Mouse (Mus musculus): Measurements from ENCODE around the gene Lrrc20. TPM values are rescaled to one million over a fixed set of nuclear protein-coding genes. Genes with fewer than 3 reads are reported as not detected.

Gene Lrrc20
- polyA plus RNA-seq, 1 experiment from 2014 or later: 6.7 TPM

DNA sequence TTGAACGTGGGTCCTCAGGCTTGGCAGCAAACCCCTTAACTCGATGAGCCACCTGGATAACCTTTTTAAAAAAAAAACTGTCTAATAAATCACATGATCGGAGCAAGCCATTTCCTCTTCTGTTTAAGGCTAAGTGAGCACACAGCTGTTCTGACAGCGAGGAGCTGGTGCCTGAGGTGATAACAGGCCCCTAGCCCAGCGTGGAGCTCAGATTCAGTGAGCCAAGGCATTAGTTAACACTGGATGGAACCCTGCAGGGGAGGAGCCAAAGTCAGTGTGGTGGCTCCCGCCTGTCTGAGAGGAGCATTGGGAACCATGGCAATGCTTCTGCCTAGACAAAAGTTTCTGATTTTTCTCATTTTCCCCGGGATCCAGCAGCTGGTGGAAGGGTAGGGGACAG, 35.2 kb downstream of the Lrrc20 start:
- Histone ChIP-seq H3K4me2 (replicated peaks; ENCODE audit: low read depth) (no peak overlapping the region), H3K9ac (ENCODE audit: low read length) (no peak overlapping the region), H3K27ac (replicated peaks) (no peak overlapping the region), H3K36me3 (ENCODE audit: control insufficient read depth, insufficient read depth, low read length) (no peaks in the 10 kb centered on the region), H3K27me3 (ENCODE audit: control insufficient read depth, insufficient read depth, low read length) (no peaks in the 10 kb centered on the region), H3K4me3 (ENCODE audit: low read depth, low read length) (no peak overlapping the region), H3K9me3 (ENCODE audit: control insufficient read depth, low read length) (no peaks in the 10 kb centered on the region), H3K4me1 (replicated peaks; ENCODE audit: control insufficient read depth, insufficient read depth) (no peaks in the 10 kb centered on the region)
- TF ChIP-seq CTCF (IDR thresholded peaks at IDR 0.05; ENCODE audit: low read depth) (no peak), EP300 (optimal IDR thresholded peaks at IDR 0.05) (no peak)
- WGBS: 37% methylated on average over 7 of the region's 7 CpGs
- no peak for DNase-seq (ENCODE audit: low spot score)
- no peak for ATAC-seq (ENCODE audit: low FRiP score, low TSS enrichment)

DNA sequence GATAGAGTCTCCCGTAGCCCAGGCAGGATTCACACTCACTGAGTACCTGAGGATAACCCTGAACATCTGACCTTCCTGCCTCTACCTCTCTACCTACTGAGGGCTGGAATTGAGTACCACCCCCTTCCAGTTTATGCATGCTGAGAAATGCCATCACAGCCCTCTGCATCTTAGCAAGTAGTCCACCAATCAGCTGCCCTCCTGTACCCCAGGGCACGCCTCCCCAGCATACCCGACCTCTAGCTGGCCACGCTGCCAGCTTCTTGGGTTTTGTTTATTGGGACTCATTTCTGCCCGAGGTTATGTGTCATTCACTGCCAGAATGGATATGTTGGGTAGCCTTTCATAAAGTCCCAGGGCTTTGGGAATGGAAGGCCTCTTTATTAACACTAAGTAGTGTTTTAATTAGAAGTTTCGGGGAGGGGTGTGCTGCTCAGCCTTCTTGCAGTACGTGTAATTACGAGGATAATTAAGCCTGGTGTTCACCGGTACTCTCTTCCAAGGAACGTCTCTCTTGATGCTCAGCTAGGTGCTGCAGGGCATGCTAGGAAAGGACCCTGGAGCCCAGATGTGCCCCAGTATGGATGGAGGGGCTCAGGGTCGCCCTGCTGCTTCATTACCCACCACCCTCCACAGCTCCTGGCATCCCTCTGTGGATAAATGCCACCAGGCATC, 36.8 kb downstream of the Lrrc20 start:
- Histone ChIP-seq H3K4me1 (replicated peaks; ENCODE audit: control insufficient read depth, insufficient read depth) (no peaks in the 10 kb centered on the region), H3K9ac (ENCODE audit: low read length) (no peak overlapping the region), H3K4me2 (replicated peaks; ENCODE audit: low read depth) (no peak overlapping the region), H3K9me3 (ENCODE audit: control insufficient read depth, low read length) (no peaks in the 10 kb centered on the region), H3K27me3 (ENCODE audit: control insufficient read depth, insufficient read depth, low read length) (no peaks in the 10 kb centered on the region), H3K27ac (replicated peaks) (no peak overlapping the region), H3K4me3 (ENCODE audit: low read depth, low read length) (no peak overlapping the region), H3K36me3 (ENCODE audit: control insufficient read depth, insufficient read depth, low read length) (no peaks in the 10 kb centered on the region)
- TF ChIP-seq EP300 (optimal IDR thresholded peaks at IDR 0.05) (no peak), CTCF (IDR thresholded peaks at IDR 0.05; ENCODE audit: low read depth) (no peak)
- ATAC-seq (ENCODE audit: low FRiP score, low TSS enrichment) (no peak), DNase-seq (ENCODE audit: low spot score) (no peak)
- WGBS: 74% methylated on average over 11 of the region's 11 CpGs

DNA sequence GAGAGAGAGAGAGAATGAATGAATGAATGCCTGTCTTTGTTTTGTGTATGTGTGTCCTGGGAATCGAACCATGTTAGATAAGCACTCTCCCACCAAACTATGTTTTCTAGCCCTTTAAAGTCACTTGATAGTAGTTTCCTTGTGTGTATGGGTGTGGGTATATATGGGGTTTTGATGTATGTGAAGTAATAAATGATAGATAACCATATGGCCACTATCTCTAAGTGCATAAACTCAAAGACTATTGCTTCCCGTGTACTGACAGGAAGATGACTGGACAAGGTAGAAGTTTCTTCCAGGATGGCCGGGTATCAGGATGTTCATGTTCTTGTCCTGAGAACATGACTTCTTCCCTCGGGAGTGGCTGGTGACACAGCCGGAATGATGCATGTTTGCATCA, 41.3 kb downstream of the Lrrc20 start:
- WGBS: 62% methylated on average over 5 of the region's 5 CpGs
- Histone ChIP-seq H3K9me3 (ENCODE audit: control insufficient read depth, low read length) (no peaks in the 10 kb centered on the region), H3K27me3 (ENCODE audit: control insufficient read depth, insufficient read depth, low read length) (no peaks in the 10 kb centered on the region), H3K27ac (replicated peaks) (no peak overlapping the region), H3K4me3 (ENCODE audit: low read depth, low read length) (no peak overlapping the region), H3K9ac (ENCODE audit: low read length) (no peak overlapping the region), H3K36me3 (ENCODE audit: control insufficient read depth, insufficient read depth, low read length) (no peaks in the 10 kb centered on the region), H3K4me2 (replicated peaks; ENCODE audit: low read depth) (no peak overlapping the region), H3K4me1 (replicated peaks; ENCODE audit: control insufficient read depth, insufficient read depth) (no peaks in the 10 kb centered on the region)
- no peak for ATAC-seq (ENCODE audit: low FRiP score, low TSS enrichment)
- TF ChIP-seq CTCF (IDR thresholded peaks at IDR 0.05; ENCODE audit: low read depth): no peak
- no peak for TF ChIP-seq EP300 (optimal IDR thresholded peaks at IDR 0.05)
- DNase-seq (ENCODE audit: low spot score): no peak

DNA sequence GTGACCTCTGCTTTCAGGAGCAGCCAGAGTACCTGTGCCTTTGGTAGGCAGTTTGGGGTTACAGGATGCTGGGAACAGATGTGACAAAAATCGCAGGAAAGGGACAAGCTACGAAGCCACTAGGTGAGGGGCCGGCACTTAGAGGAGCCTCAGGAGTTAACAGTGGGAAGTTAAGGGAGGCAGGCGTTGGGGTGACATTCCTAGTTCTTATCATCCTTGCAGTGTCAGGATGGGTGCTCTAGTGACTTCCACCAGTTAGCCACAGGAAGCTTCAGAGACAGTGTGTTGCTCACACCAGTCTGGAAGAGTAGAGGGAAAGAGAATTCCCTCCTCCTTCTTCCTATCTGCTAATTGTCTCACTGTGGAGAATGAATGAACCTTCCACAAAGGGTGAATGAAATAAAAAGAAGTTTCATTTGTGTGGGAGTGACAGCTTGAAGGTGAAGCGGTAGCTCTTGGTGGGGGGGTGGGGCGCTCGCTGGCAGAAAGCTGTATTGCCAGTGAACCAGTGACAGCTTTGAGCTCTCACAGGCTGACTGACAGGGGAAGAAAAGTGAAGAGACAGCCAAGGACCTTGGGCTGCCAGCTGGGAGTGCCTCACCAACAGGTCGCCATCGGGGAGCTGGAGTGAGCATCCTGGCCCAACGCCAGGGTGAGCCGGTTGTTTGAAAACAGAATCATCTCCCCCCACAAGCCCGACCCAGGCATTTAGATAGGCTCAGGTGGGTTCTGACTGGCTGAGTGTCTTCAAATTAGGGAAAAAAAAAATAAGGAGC, 41.9 kb downstream of the Lrrc20 start:
- ATAC-seq (ENCODE audit: low FRiP score, low TSS enrichment) (no peak), DNase-seq (ENCODE audit: low spot score) (no peak)
- TF ChIP-seq CTCF (IDR thresholded peaks at IDR 0.05; ENCODE audit: low read depth) (no peak), EP300 (optimal IDR thresholded peaks at IDR 0.05) (no peak)
- no peaks in the 10 kb centered on the region for H3K9me3 ChIP-seq (ENCODE audit: control insufficient read depth, low read length)
- H3K27ac ChIP-seq (replicated peaks): no peak overlapping the region
- no peak overlapping the region for H3K4me3 ChIP-seq (ENCODE audit: low read depth, low read length)
- 44% methylated on average over 12 of the region's 12 CpGs for WGBS
- H3K27me3 ChIP-seq (ENCODE audit: control insufficient read depth, insufficient read depth, low read length): no peaks in the 10 kb centered on the region
- H3K4me1 ChIP-seq (replicated peaks; ENCODE audit: control insufficient read depth, insufficient read depth): no peaks in the 10 kb centered on the region
- no peak overlapping the region for H3K4me2 ChIP-seq (replicated peaks; ENCODE audit: low read depth)
- no peak overlapping the region for H3K9ac ChIP-seq (ENCODE audit: low read length)
- H3K36me3 ChIP-seq (ENCODE audit: control insufficient read depth, insufficient read depth, low read length): no peaks in the 10 kb centered on the region

DNA sequence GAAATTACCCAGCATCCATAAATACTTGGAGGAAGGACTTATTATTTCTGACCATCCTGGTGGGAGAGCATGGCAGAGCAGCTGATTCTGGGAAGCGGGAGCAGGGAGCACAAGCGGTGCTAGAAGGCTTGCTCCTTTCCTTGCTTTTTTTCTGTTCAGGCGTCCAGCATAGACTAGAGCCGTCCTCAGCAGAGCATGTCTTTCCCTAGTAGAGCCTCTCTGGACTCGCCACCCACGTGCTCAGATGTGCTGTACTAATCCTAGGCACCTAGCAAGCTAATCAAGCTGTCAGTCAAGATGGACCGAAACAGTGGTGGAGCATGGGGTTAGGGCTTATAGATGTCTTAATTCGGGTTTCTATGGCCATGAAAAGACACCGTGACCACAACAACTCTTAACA, 42.7 kb downstream of the Lrrc20 start:
- no peak overlapping the region for H3K9ac ChIP-seq (ENCODE audit: low read length)
- no peak for TF ChIP-seq EP300 (optimal IDR thresholded peaks at IDR 0.05)
- no peak for TF ChIP-seq CTCF (IDR thresholded peaks at IDR 0.05; ENCODE audit: low read depth)
- 92% methylated on average over 9 of the region's 9 CpGs for WGBS
- H3K4me2 ChIP-seq (replicated peaks; ENCODE audit: low read depth): no peak overlapping the region
- no peaks in the 10 kb centered on the region for H3K36me3 ChIP-seq (ENCODE audit: control insufficient read depth, insufficient read depth, low read length)
- no peak overlapping the region for H3K27ac ChIP-seq (replicated peaks)
- no peaks in the 10 kb centered on the region for H3K4me1 ChIP-seq (replicated peaks; ENCODE audit: control insufficient read depth, insufficient read depth)
- H3K27me3 ChIP-seq (ENCODE audit: control insufficient read depth, insufficient read depth, low read length): no peaks in the 10 kb centered on the region
- DNase-seq (ENCODE audit: low spot score) (no peak), ATAC-seq (ENCODE audit: low FRiP score, low TSS enrichment) (no peak)
- H3K4me3 ChIP-seq (ENCODE audit: low read depth, low read length): no peak overlapping the region
- H3K9me3 ChIP-seq (ENCODE audit: control insufficient read depth, low read length): no peaks in the 10 kb centered on the region

DNA sequence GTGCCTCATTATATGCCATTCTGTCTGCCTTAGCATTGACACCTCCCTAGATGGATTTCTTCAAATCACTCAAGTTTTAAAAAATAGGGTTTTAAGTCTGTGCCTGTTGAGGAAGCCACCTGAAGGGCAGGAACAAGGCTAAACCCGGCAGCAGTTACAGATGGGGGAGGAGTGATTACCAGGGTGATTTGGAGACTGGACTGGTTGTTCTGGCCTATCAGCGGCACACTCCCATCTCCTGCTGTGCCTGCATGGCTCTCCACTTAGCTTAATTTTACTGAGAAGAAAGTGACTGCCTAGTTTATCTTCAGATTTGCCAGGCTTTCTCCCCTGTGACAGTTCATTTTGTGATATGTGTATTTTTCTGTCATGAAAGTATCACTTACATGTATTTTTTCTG, 43.9 kb downstream of the Lrrc20 start:
- no peak overlapping the region for H3K4me2 ChIP-seq (replicated peaks; ENCODE audit: low read depth)
- DNase-seq (ENCODE audit: low spot score): no peak
- H3K27ac ChIP-seq (replicated peaks): no peak overlapping the region
- ATAC-seq (ENCODE audit: low FRiP score, low TSS enrichment): no peak
- H3K36me3 ChIP-seq (ENCODE audit: control insufficient read depth, insufficient read depth, low read length): no peaks in the 10 kb centered on the region
- H3K9ac ChIP-seq (ENCODE audit: low read length): no peak overlapping the region
- TF ChIP-seq EP300 (optimal IDR thresholded peaks at IDR 0.05): no peak
- no peak for TF ChIP-seq CTCF (IDR thresholded peaks at IDR 0.05; ENCODE audit: low read depth)
- H3K4me1 ChIP-seq (replicated peaks; ENCODE audit: control insufficient read depth, insufficient read depth): no peaks in the 10 kb centered on the region
- no peaks in the 10 kb centered on the region for H3K9me3 ChIP-seq (ENCODE audit: control insufficient read depth, low read length)
- WGBS: 70% methylated on average over 2 of the region's 2 CpGs
- H3K4me3 ChIP-seq (ENCODE audit: low read depth, low read length): no peak overlapping the region
- H3K27me3 ChIP-seq (ENCODE audit: control insufficient read depth, insufficient read depth, low read length): no peaks in the 10 kb centered on the region
